Mouse (Mus musculus) liver, adult 2 months (tissue): ENCODE measurements around the gene Defb45. TPM values are rescaled to one million over a fixed set of nuclear protein-coding genes. Genes with fewer than 3 reads are reported as not detected.

Experiments used
- DNase-seq: peaks from one replicate; pipeline ENCODE4 v3.0.0-alpha.2; 2011; ENCODE audit warnings: low read depth, low spot score; ENCODE audit errors: extremely low read depth
- H3K27ac ChIP-seq: fragments of 200-500 bp; replicated peaks from 2 replicates; pipeline ENCODE4 v1.5.1; 2012; ENCODE audit warnings: low read depth, mild to moderate bottlenecking, control low read depth, inconsistent platforms, low read length; ENCODE audit not compliant: insufficient read depth
- H3K27me3 ChIP-seq: fragments of 200-500 bp; 2 replicates; pipeline ENCODE4 v1.6.1; 2012; ENCODE audit warnings: mild to moderate bottlenecking, moderate library complexity, low read length, inconsistent platforms; ENCODE audit not compliant: control insufficient read depth, insufficient read depth
- H3K36me3 ChIP-seq: fragments of 200-500 bp; 2 replicates; pipeline ENCODE4 v1.6.1; 2012; ENCODE audit warnings: low read length, inconsistent platforms; ENCODE audit not compliant: control insufficient read depth, insufficient read depth
- H3K4me1 ChIP-seq: fragments of 200-500 bp; 2 replicates; pipeline ENCODE4 v1.6.1; 2011; ENCODE audit warnings: low read length; ENCODE audit not compliant: control insufficient read depth, insufficient read depth
- H3K4me3 ChIP-seq: fragments of 200-500 bp; 2 replicates; pipeline ENCODE4 v1.5.1; 2011; ENCODE audit warnings: low read depth, mild to moderate bottlenecking, control low read depth, low read length, moderate library complexity; ENCODE audit not compliant: insufficient read depth
- H3K79me2 ChIP-seq: fragments of 200-500 bp; 2 replicates; pipeline ENCODE4 v1.6.1; 2012; ENCODE audit warnings: inconsistent platforms, mild to moderate bottlenecking, low read length, moderate library complexity; ENCODE audit not compliant: control insufficient read depth, insufficient read depth
- H3K9ac ChIP-seq: fragments of 200-500 bp; 2 replicates; pipeline ENCODE4 v1.6.1; 2012; ENCODE audit warnings: low read depth, mild to moderate bottlenecking, control low read depth, inconsistent platforms, low read length
- CTCF ChIP-seq: fragments of 200-500 bp; IDR thresholded peaks from 2 replicates; pipeline ENCODE4 v1.5.1; 2011; ENCODE audit warnings: low read depth, low read length, control low read depth
- POLR2A ChIP-seq: fragments of 200-500 bp; IDR thresholded peaks from 2 replicates; pipeline ENCODE4 v1.6.1; 2011; ENCODE audit warnings: low read length, control low read depth; ENCODE audit not compliant: insufficient read depth; ENCODE audit errors: extremely low read depth
- WGBS: fragments of 180-500 bp; shearing (Covaris S2); methylation state at CpG from one replicate; pipeline ENCODE4 v1.1.7; 2018; 5-methylcytosine and 5-hydroxymethylcytosine counted together
- polyA plus RNA-seq: library from polyadenylated mRNA; depleted of rRNA; stranded (reverse); fragments of >200 nt; gene quantifications from 2 replicates; pipeline ENCODE4 v1.2.3, GENCODE M21; 2012
- total RNA-seq: library from RNA; depleted of rRNA; stranded (reverse); fragments of >200 nt; gene quantifications from 2 replicates; pipeline ENCODE4 v1.2.3, GENCODE M21; 2014

The Defb45 gene
- total and polyA plus RNA-seq, 2 experiments, result not detected

GRCm38 (mm10) chr2:152626774-152627591 is 27.8 kb upstream of the Defb45 start, which contains the start of gene Rem1:
TSS of gene Rem1 (plus strand) at chr2:152626951.
- 6% methylated on average over 59 of the region's 59 CpGs for WGBS
- no peaks in the 10 kb centered on the region for H3K79me2 ChIP-seq
- TF ChIP-seq POLR2A (no peak), CTCF (no peak)
- no peaks in the 10 kb centered on the region for H3K27me3 ChIP-seq
- H3K36me3 ChIP-seq, result no peaks in the 10 kb centered on the region
- H3K27ac ChIP-seq, result no peak within 1 kb of the TSS
- H3K9ac ChIP-seq, result peak within 1 kb of the TSS; percentile 44
- H3K4me1 ChIP-seq, result peaks cover 4% of the 10 kb centered on the region
- no peak for DNase-seq
- peak within 1 kb of the TSS; percentile 52 for H3K4me3 ChIP-seq

- Histone ChIP-seq H3K79me2 (no peaks in the 10 kb centered on the region), H3K27ac (no peak overlapping the region), H3K4me3 (no peak overlapping the region), H3K27me3 (no peaks in the 10 kb centered on the region), H3K36me3 (no peaks in the 10 kb centered on the region), H3K4me1 (peaks cover 4% of the 10 kb centered on the region), H3K9ac (no peak overlapping the region)
- DNase-seq, result no peak
- 10% methylated on average over 1 of the region's 1 CpGs for WGBS
- TF ChIP-seq POLR2A (no peak), CTCF (no peak)
Measured at GRCm38 (mm10) chr2:152625256-152625655, 26.1 kb upstream of the Defb45 start.

GRCm38 (mm10) chr2:152624566-152624965 is 25.4 kb upstream of the Defb45 start:
- WGBS, result 95% methylated on average over 2 of the region's 2 CpGs
- no peak for DNase-seq
- TF ChIP-seq CTCF, result no peak
- TF ChIP-seq POLR2A, result no peak
- Histone ChIP-seq H3K9ac (no peak overlapping the region), H3K27me3 (no peaks in the 10 kb centered on the region), H3K4me3 (no peak overlapping the region), H3K4me1 (peaks cover 4% of the 10 kb centered on the region), H3K79me2 (no peaks in the 10 kb centered on the region), H3K36me3 (no peaks in the 10 kb centered on the region), H3K27ac (no peak overlapping the region)

GRCm38 (mm10) chr2:152622953-152623352 is 23.8 kb upstream of the Defb45 start, which contains the start of gene Defb25:
TSS of gene Defb25 (minus strand) at chr2:152623053.
- no peak within 1 kb of the TSS for H3K27ac ChIP-seq
- WGBS, result 75% methylated on average over 7 of the region's 7 CpGs

DNA sequence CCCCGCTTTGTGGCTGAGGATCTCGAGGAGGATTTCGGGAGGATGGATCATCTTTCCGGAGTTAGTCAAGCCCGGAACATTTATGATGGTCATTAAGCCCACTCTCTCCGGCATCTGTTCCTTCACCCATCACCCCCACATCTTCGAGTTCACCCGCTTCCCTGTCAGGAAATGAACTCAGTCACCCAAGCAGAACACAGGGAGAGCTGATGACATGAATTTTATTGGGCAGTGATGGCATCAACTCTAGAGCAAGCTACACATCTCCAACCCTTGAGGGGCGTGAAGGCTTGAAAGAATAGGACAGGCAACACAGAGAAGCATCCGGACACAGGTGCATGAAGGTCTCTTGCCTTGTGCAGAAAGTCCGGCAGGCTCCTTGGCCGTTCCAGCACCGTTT is 23.0 kb upstream of the Defb45 start:
- Histone ChIP-seq H3K9ac (no peak overlapping the region), H3K36me3 (no peaks in the 10 kb centered on the region), H3K4me1 (no peaks in the 10 kb centered on the region), H3K27ac (no peak overlapping the region), H3K79me2 (no peaks in the 10 kb centered on the region), H3K4me3 (no peak overlapping the region), H3K27me3 (no peaks in the 10 kb centered on the region)
- WGBS, result 87% methylated on average over 13 of the region's 13 CpGs
- TF ChIP-seq POLR2A (no peak), CTCF (no peak)
- no peak for DNase-seq

More at GRCm38 (mm10) chr2:152622953-152623352, 23.8 kb upstream of the Defb45 start, which contains the start of gene Defb25:
- no peaks in the 10 kb centered on the region for H3K36me3 ChIP-seq
- H3K4me1 ChIP-seq, result no peaks in the 10 kb centered on the region
- no peak within 1 kb of the TSS for H3K4me3 ChIP-seq
- no peaks in the 10 kb centered on the region for H3K79me2 ChIP-seq
- DNase-seq, result no peak
- no peak for TF ChIP-seq CTCF
- no peak for TF ChIP-seq POLR2A
- H3K9ac ChIP-seq, result no peak within 1 kb of the TSS
- H3K27me3 ChIP-seq, result no peaks in the 10 kb centered on the region
